Mouse (Mus musculus): Measurements from ENCODE around the gene Gm2310. TPM values are rescaled to one million over a fixed set of nuclear protein-coding genes. Genes with fewer than 3 reads are reported as not detected.
"Not testable (repeated sequence)": the region's sequence is repeated elsewhere in the genome, so short reads cannot be mapped to it uniquely, and the experiment has no call there.

Gm2310 gene
- total RNA-seq (2022), result not detected

DNA sequence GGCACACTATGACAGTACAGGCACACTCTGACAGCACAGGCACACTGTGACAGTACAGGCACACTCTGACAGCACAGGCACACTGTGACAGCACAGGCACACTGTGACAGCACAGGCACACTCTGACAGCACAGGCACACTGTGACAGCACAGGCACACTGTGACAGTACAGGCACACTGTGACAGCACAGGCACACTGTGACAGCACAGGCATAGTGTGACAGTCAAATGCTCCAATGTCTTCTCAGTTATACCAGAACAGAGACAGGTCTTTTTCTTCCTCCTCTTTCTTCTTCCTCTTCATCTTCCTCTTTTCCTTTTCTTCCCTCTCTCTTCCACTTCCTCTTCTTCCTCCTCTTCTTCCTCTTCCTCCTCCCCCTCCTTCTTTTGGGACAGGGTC, at the start of gene Gm2310:
Gene Gm2310 (minus strand): TSS at position 101 of the 400 bp plus-strand sequence.
- DNase-seq (ENCODE audit: low spot score in 2 of 2), result not testable (repeated sequence)

DNA sequence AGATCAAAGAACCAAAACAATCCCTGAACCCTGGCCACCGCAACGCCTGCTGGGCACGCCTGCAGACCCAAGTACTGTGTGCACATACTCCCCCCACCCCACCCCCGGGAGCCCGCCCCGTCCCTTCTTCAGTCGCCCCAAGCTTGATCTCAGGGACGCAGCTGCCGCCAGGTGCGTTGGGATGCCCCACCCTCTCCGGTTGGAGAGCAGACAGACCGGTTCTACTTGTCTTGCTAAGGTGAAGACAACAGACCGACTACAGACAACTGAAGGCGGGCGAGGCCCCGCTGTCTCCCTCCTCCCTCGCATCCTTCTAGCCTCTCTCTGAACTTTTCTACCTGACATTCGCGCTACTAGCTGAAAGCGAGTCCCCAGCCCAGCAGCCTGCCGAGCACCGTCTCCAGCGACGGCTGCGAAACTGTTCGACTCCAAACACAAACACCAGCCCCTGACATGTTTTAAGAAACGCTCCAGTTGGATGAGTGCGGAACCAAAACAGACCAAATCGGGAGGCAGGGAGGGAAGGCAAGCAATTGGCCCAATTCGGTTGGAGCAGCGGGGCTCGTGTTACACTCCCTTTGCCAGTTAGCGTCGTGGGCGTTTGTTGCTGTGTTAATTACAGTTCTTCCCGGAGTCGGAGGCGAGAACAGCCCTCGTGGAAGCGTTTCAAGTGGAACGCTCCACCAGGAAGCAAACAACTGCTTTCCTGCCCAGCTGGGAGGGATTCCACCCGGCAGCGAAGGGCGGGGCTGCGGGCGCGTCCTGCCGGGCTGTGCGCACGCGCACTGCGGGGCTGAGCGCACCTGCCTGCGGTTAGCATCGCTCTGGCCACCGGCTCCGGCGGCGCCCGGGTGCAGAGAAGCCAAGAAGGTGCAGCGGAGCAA, 49.1 kb upstream of the Gm2310 start:
- peak; percentile 84 to 88 for DNase-seq (ENCODE audit: low spot score in 2 of 2)

DNA sequence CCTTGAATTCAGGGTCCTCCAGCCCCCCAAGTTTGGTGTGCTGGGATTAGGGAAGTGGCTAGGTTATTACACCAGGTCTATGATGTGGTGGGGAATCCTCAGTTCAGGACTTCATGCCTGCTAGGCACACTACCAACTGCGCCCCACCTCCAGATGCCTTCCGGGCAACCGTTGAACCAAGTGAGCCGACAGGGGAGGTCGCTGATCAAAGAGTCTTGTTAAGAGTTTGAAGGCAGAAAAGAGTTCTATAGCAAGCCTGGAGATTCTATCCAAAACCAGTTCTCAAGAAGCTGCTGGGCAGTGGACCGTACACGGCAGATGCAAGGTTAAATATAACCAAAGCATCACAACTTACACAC, 48.5 kb upstream of the Gm2310 start:
- no peak for DNase-seq (ENCODE audit: low spot score in 2 of 2)

DNA sequence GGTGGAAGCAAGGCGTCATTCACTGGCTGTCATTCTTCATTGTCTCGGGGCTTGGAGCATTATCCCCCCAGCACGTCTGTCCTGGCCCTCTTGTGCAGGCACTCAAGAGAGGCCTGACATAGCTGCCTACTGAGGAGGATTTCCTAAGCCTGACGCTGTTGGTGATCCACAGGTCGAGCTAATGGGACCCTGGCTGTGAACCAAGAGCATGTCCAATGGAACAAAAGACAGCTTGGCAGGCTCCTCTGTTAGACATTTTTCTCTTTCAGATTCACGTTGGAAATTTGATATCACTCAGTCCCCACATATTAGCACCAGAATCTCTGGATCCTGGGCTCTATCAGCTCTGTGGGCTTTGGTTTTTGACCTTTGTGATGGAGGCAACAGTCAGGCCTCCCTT, 45.7 kb upstream of the Gm2310 start:
- DNase-seq (ENCODE audit: low spot score in 2 of 2), result no peak

DNA sequence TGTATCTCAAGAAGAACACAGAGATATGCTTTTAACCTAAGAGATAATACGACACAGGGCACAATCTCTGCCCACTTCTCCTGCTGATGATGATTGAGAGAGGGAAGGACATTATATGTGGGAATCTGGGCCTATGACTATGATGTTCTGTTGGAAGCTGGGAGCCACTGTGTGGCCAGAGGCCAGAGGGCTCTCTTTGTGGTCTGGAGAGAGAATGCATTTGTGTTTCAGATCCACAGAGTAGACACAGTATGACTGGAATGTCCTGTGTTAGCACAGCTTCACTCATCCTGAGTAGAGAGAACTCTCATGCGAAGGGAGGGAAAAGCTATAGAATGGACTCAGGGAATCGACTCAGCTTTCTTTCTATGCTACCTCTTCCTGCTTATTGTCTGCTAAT, 44.6 kb upstream of the Gm2310 start:
- no peak for DNase-seq (ENCODE audit: low spot score in 2 of 2)

DNA sequence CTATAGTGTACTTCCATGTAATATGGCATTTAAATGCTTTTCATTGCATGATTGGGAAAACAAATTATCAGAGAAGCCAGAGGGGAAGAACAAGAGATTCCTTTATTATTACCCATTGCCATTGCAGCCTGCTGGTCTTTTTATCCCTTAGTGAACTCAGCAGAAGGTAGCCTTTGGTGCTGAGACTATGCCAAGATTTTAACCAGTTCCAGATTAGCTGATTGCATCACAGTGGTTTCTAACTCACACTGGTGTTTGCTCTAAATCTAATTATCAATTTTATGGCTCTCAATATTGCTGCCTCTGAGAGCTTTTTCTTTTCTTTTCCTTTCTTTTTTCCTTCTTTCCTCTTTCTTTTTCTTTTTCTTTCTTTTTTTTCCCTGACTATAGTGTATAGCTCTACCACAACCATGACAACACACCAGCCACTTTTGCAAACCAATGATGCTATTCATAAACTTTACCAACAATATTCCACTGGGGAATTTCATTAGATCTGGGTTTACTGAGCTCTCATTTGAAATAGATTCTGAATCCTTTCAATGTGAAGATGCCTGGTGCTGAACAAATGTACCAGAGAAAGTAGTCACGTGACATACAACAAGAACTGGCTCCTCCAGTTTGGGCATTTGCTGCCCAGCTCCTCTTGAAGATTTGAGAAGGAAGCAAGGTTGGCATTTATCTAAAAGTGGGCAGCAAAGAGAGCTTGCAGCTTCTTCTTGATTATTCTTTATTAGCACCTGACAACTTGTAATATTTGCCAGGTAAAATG, 43.9 kb upstream of the Gm2310 start:
- no peak for DNase-seq (ENCODE audit: low spot score in 2 of 2)

DNA sequence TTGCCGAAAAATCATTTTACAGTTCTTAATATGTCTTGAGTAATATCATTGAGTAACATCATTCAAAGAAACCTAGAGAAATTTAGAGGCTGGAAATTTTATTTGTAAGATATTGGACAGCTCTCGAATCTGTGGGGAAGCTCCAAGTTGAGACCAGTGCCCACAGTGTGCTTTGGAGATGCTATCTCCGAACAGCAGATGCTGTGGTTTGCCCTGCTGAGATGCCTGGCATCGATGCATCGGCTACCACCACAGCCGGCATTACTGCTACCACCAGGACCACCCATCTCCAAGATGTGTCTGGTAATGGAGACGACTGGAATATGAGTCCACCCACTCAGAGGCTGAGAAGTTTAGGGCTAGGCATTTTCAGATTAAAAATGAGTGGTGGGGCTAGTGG, 43.0 kb upstream of the Gm2310 start:
- no peak for DNase-seq (ENCODE audit: low spot score in 2 of 2)

DNA sequence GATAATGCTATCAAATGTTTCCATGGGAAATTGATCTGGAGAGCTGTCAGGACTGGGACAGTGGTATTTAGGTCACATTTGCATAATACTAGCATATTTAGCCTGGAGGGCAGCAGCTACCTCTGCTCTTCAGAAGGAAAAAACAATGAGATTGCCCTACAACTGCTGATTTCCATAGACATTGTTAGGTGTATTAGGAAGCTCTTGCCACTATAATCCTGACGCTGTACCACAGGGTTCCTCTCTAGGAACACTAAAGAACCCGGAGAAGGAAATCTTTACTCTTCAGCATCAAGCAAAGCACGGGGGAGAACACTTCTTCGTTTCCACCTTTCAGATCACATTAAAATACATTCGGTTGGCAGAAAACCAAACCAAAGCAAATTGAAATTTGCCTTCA, 11.4 kb upstream of the Gm2310 start:
- DNase-seq (ENCODE audit: low spot score in 2 of 2), result no peak

DNA sequence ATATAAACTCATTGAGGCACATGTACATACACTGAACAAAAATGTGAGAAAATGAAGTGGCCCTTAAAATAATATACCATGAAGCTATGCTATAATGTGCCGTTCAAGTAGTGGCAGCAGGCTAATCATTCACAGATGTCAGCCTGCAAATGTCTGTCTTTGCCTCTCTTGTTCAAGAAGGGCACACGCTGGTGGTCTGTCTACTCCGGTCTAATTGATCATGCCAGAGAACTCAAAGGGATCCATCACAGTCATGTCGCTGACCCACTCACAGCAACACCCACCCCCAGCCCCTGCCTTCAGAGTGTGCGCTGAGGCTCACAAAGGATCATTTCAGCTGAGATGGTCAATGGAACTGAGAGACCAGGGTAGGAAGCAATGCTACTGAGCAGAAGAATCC, 6.8 kb downstream of the Gm2310 start:
- DNase-seq (ENCODE audit: low spot score in 2 of 2), result no peak

DNA sequence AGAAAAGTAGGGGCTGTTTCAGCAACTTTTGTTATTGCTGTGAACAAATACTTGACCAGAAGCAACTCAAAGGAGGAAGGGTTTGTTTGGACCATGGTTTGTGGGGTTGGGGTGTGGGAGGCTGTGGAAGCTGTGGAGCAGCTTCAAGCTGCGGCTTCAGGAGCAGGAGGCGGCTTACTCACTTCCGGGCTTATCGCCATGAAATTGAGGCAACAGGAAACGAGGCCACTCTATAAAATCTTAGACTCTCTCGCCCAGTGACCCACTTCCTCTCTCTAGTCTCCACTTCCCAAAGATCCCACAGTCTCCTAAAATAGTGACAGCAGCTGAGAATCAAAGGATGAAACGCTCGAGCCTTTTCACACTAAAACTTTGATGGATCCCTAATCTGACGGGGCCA, 7.9 kb downstream of the Gm2310 start:
- no peak for DNase-seq (ENCODE audit: low spot score in 2 of 2)

DNA sequence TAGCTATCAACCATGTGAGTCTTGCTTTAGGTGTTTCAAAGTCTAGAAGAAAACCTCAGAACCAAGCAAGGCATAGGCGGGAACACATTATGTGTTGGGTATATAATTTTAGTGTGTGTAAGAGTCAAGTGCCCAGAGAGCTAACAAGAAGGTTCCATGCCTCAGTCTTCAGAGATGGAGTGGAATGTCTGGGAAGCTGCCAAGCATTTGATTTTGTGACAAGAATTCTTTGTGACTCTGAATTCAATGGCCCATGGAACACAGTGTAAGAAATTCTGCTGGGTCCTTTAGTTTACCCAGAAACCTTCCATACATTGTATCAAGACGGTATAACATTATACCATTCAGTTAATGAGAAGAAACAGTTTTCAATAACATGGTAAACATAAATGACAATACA, 17.3 kb downstream of the Gm2310 start:
- no peak for DNase-seq (ENCODE audit: low spot score in 2 of 2)

DNA sequence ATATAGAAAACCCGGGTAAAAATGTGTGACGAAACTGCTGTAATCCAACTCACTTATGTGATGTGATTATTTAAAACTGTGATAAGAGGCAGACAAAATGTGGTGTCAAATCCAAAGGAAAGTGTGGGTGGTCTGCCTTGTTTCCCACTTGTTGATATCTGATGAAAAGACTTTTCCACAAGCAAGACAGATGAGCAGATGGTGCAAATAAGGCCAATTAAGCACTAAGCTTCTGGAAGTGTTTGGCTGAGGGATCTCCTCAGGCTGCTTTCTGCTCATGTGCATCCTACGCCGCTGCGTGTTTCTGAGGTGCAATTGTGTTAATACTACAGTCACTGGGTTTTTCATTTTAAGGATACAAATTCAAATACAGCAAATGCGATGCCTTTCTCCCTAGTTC, 34.5 kb downstream of the Gm2310 start:
- peak; percentile 13 to 18 for DNase-seq (ENCODE audit: low spot score in 2 of 2)

DNA sequence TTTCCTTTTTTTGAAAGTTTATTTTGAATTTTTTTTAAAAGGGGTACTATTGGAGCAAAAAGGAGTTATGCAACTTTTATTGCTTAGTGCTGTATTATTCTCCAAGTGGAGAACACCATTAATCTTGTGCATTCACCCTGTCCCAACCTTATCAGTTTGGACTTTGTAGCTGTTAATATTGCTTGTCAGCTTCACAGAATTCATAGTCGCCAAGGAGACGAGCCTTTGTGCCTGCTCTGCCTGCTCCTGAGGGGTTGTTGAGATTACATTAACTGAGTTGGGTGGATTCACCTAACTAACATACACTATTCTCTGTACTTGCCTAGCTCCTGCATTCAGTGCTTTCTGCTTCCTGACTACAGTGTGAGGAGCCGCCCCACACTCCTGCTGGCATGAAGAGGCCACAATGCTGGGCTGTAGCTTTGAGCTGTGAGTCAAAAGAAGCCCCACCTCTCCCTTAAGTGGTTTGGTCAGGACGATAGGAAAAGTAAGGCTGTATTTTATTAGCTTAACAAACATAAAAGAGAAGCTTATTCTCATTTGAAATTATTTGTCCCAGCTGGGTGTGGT, 50.7 kb downstream of the Gm2310 start:
- no peak for DNase-seq (ENCODE audit: low spot score in 2 of 2)

Other genes starting within 250 kb of the Gm2310 start
- 10 to 100 TPM; 29.5 to 37.3 (median 33.6) TPM for gene Nipbl, start 75.5 kb downstream of the Gm2310 start, total RNA-seq (2022)
- gene Slc1a3, start 190.8 kb upstream of the Gm2310 start, total RNA-seq (2022), result 100 to 1,000 TPM; 344 to 455 (median 398) TPM